Comparison of ENCODE assay signal across 26 mouse cellular contexts in genomic region chr9:49675696-49676465, GRCm38 (mm10).
DNase-seq lines count a peak whose midpoint lies in the region; ATAC-seq and TF ChIP-seq lines count a peak whose summit lies in the region.
"Had no signal": no experiment of that assay in that cellular context is flagged by ENCODE, and none has a peak within 500 bp of the region (broad histone marks: within the 10 kb centered on the region; RNA-seq: fewer than 3 reads in every experiment).

No protein-coding gene starts in this region.

- no peak for DNase-seq in hindbrain, postnatal 0 days (ENCODE audit: low spot score)
- no peak for DNase-seq in limb, embryonic 10.5 days (ENCODE audit: low spot score)
- DNase-seq in retina, postnatal 1 day, result peak; percentile 77
- no peak for DNase-seq in right cerebral cortex, postnatal 10 days (ENCODE audit: low spot score in 2 of 2)
- DNase-seq: adrenal gland, adult 2 months; adrenal gland, postnatal 36 days; B cell, adult 2 months; cerebellum, adult 8-10 months; cerebellum, postnatal 36 days; heart, postnatal 10 days; kidney, adult 2 months; lung, postnatal 36 days; right cerebral cortex, postnatal 14 days; thymus, postnatal 4 days had no signal

- no peaks in the 10 kb centered on the region for H3K27me3 ChIP-seq in hindbrain, embryonic 13.5 days
- H3K27me3 ChIP-seq in hindbrain, postnatal 0 days (ENCODE audit: insufficient read depth, low read length), result no peaks in the 10 kb centered on the region
- H3K27me3 ChIP-seq in midbrain, embryonic 12.5 days, result no peaks in the 10 kb centered on the region
- no peaks in the 10 kb centered on the region for H3K27me3 ChIP-seq in midbrain, embryonic 13.5 days
- no peaks in the 10 kb centered on the region for H3K27me3 ChIP-seq in limb, embryonic 10.5 days (ENCODE audit: low read depth, poor library complexity, severe bottlenecking)
- H3K27me3 ChIP-seq: heart, embryonic 13.5 days; hindbrain, embryonic 15.5 days; intestine, embryonic 15.5 days; limb, embryonic 13.5 days; lung, embryonic 15.5 days had no signal

- H3K9me3 ChIP-seq in hindbrain, embryonic 13.5 days, result no peaks in the 10 kb centered on the region
- H3K9me3 ChIP-seq in hindbrain, postnatal 0 days (ENCODE audit: low read length), result no peaks in the 10 kb centered on the region
- H3K9me3 ChIP-seq in midbrain, embryonic 12.5 days, result no peaks in the 10 kb centered on the region
- H3K9me3 ChIP-seq in midbrain, embryonic 13.5 days, result no peaks in the 10 kb centered on the region
- no peaks in the 10 kb centered on the region for H3K9me3 ChIP-seq in limb, embryonic 10.5 days (replicated peaks)
- H3K9me3 ChIP-seq: heart, embryonic 13.5 days; hindbrain, embryonic 15.5 days; intestine, embryonic 15.5 days; limb, embryonic 13.5 days; lung, embryonic 15.5 days had no signal

- H3K36me3 ChIP-seq in hindbrain, embryonic 13.5 days, result no peaks in the 10 kb centered on the region
- no peaks in the 10 kb centered on the region for H3K36me3 ChIP-seq in hindbrain, postnatal 0 days (ENCODE audit: insufficient read depth, low read length)
- no peaks in the 10 kb centered on the region for H3K36me3 ChIP-seq in midbrain, embryonic 12.5 days
- no peaks in the 10 kb centered on the region for H3K36me3 ChIP-seq in midbrain, embryonic 13.5 days
- no peaks in the 10 kb centered on the region for H3K36me3 ChIP-seq in limb, embryonic 10.5 days
- H3K36me3 ChIP-seq: heart, embryonic 13.5 days; hindbrain, embryonic 15.5 days; intestine, embryonic 15.5 days; limb, embryonic 13.5 days; lung, embryonic 15.5 days had no signal

- no peak for ATAC-seq in hindbrain, embryonic 13.5 days (ENCODE audit: low FRiP score)
- ATAC-seq in hindbrain, postnatal 0 days, result no peak
- ATAC-seq in midbrain, embryonic 12.5 days (ENCODE audit: low FRiP score, low read depth), result no peak
- no peak for ATAC-seq in midbrain, embryonic 13.5 days
- ATAC-seq: activated CD4-positive, CD25-positive, alpha-beta regulatory T cell, adult 4 months; forebrain, embryonic 14.5 days; intestine, embryonic 15.5 days had no signal

- TF ChIP-seq CTCF in hindbrain, postnatal 0 days (IDR thresholded peaks at IDR 0.05; ENCODE audit: low read depth), result no peak

- no peak overlapping the region for H3K4me3 ChIP-seq in hindbrain, embryonic 13.5 days
- H3K4me3 ChIP-seq in hindbrain, postnatal 0 days (ENCODE audit: low read length), result no peak overlapping the region
- no peak overlapping the region for H3K4me3 ChIP-seq in midbrain, embryonic 12.5 days
- H3K4me3 ChIP-seq in midbrain, embryonic 13.5 days (replicated peaks), result no peak overlapping the region
- no peak overlapping the region for H3K4me3 ChIP-seq in limb, embryonic 10.5 days
- H3K4me3 ChIP-seq: heart, embryonic 13.5 days; hindbrain, embryonic 15.5 days; intestine, embryonic 15.5 days; limb, embryonic 13.5 days; lung, embryonic 15.5 days had no signal

- no peak overlapping the region for H3K4me2 ChIP-seq in hindbrain, embryonic 13.5 days
- H3K4me2 ChIP-seq in hindbrain, postnatal 0 days (ENCODE audit: low read depth, low read length), result no peak overlapping the region
- no peak overlapping the region for H3K4me2 ChIP-seq in midbrain, embryonic 12.5 days (replicated peaks)
- H3K4me2 ChIP-seq in midbrain, embryonic 13.5 days (replicated peaks), result no peak overlapping the region
- H3K4me2 ChIP-seq: heart, embryonic 13.5 days; hindbrain, embryonic 15.5 days; intestine, embryonic 15.5 days; limb, embryonic 13.5 days; liver, embryonic 11.5 days; lung, embryonic 15.5 days had no signal

- WGBS in hindbrain, embryonic 13.5 days, result 61% methylated on average over 9 of the region's 9 CpGs
- WGBS in hindbrain, postnatal 0 days, result 47% methylated on average over 9 of the region's 9 CpGs
- WGBS in midbrain, embryonic 12.5 days, result 74% methylated on average over 9 of the region's 9 CpGs
- WGBS in midbrain, embryonic 13.5 days, result 67% methylated on average over 9 of the region's 9 CpGs
- 79% methylated on average over 9 of the region's 9 CpGs for WGBS in limb, embryonic 10.5 days

- H3K27ac ChIP-seq in hindbrain, embryonic 13.5 days, result peak overlapping the region; percentile 6; the same call in 1 of the 2 replicates
- H3K27ac ChIP-seq in hindbrain, postnatal 0 days, result no peak overlapping the region
- H3K27ac ChIP-seq in midbrain, embryonic 12.5 days (replicated peaks), result 0 out of 2 replicates have a peak overlapping the region, but pooled peaks have one; percentile 22
- H3K27ac ChIP-seq in midbrain, embryonic 13.5 days, result no peak overlapping the region
- H3K27ac ChIP-seq in limb, embryonic 10.5 days, result peak overlapping the region; percentile 51
- H3K27ac ChIP-seq: heart, embryonic 13.5 days; hindbrain, embryonic 15.5 days; intestine, embryonic 15.5 days; kidney, postnatal 0 days; lung, embryonic 15.5 days had no signal

- H3K9ac ChIP-seq in hindbrain, embryonic 13.5 days, result no peak overlapping the region
- no peak overlapping the region for H3K9ac ChIP-seq in hindbrain, postnatal 0 days (replicated peaks; ENCODE audit: low read length)
- no peak overlapping the region for H3K9ac ChIP-seq in midbrain, embryonic 12.5 days (replicated peaks)
- H3K9ac ChIP-seq in midbrain, embryonic 13.5 days (replicated peaks), result no peak overlapping the region
- H3K9ac ChIP-seq: heart, embryonic 13.5 days; hindbrain, embryonic 15.5 days; intestine, embryonic 15.5 days; limb, embryonic 13.5 days; lung, embryonic 15.5 days had no signal

- H3K4me1 ChIP-seq in hindbrain, embryonic 13.5 days (replicated peaks), result peaks cover 63% of the 10 kb centered on the region
- H3K4me1 ChIP-seq in hindbrain, postnatal 0 days (ENCODE audit: insufficient read depth, low read length), result peaks cover 5% of the 10 kb centered on the region; the same call in 1 of the 2 replicates
- peaks cover 32% of the 10 kb centered on the region for H3K4me1 ChIP-seq in midbrain, embryonic 12.5 days
- H3K4me1 ChIP-seq in midbrain, embryonic 13.5 days (replicated peaks), result peaks cover 55% of the 10 kb centered on the region
- H3K4me1 ChIP-seq in limb, embryonic 10.5 days, result peaks cover 59% of the 10 kb centered on the region
- H3K4me1 ChIP-seq: intestine, embryonic 15.5 days; lung, embryonic 15.5 days had no signal

Comparison
In these comparisons a context has a peak if more than half of its experiments do, and no peak if none do; other contexts are left out.
1. H3K27ac ChIP-seq: peak in hindbrain, embryonic 13.5 days (single experiment), midbrain, embryonic 12.5 days (single experiment) and limb, embryonic 10.5 days (single experiment); none in hindbrain, postnatal 0 days (single experiment) and midbrain, embryonic 13.5 days (single experiment).